ENCODE assay signal across 8 mouse cellular contexts in genomic region chr1:32172506-32173239, GRCm38 (mm10). TPM values are rescaled to one million over a fixed set of nuclear protein-coding genes. Genes with fewer than 3 reads are reported as not detected.
DNase-seq lines count a peak whose midpoint lies in the region; ATAC-seq and TF ChIP-seq lines count a peak whose summit lies in the region.

Khdrbs2 (plus strand) TSS chr1:32172714.

- peak within 1 kb of the TSS; percentile 76 for H3K4me2 ChIP-seq in lung, embryonic 14.5 days

- peaks cover 9% of the 10 kb centered on the region; the same call in 1 of the 2 replicates for H3K4me1 ChIP-seq in hindbrain, embryonic 10.5 days (replicated peaks)
- no peaks in the 10 kb centered on the region for H3K4me1 ChIP-seq in lung, embryonic 14.5 days (ENCODE audit: insufficient read depth)

- H3K27ac ChIP-seq in hindbrain, embryonic 10.5 days = peak within 1 kb of the TSS; percentile 82
- H3K27ac ChIP-seq in lung, embryonic 14.5 days (ENCODE audit: low read depth) = no peak within 1 kb of the TSS

- H3K27me3 ChIP-seq in hindbrain, embryonic 10.5 days (ENCODE audit: insufficient read depth, poor library complexity, severe bottlenecking) = peaks cover 20% of the 10 kb centered on the region; the same call in 1 of the 2 replicates
- H3K27me3 ChIP-seq in lung, embryonic 14.5 days (ENCODE audit: insufficient read depth, low read length) = peaks cover 19% of the 10 kb centered on the region

- no peaks in the 10 kb centered on the region for H3K9me3 ChIP-seq in hindbrain, embryonic 10.5 days
- no peaks in the 10 kb centered on the region for H3K9me3 ChIP-seq in lung, embryonic 14.5 days (ENCODE audit: low read depth, low read length)

- H3K36me3 ChIP-seq in hindbrain, embryonic 10.5 days = no peaks in the 10 kb centered on the region
- H3K36me3 ChIP-seq in lung, embryonic 14.5 days (ENCODE audit: insufficient read depth) = no peaks in the 10 kb centered on the region

- no peak for TF ChIP-seq CTCF in lung, embryonic 14.5 days (IDR thresholded peaks at IDR 0.05; ENCODE audit: low read depth)

- H3K9ac ChIP-seq in lung, embryonic 14.5 days = peak within 1 kb of the TSS; percentile 32; the same call in 1 of the 2 replicates

- peak; percentile 89 for DNase-seq in R1 (ENCODE audit: low read depth, low spot score)
- peak; percentile 92 for DNase-seq in cerebellum, adult 9-10 months
- peak; percentile 93 for DNase-seq in hindbrain, embryonic 10.5 days (ENCODE audit: low spot score)
- peak; percentile 63 for DNase-seq in layer of hippocampus, adult 9-10 months (ENCODE audit: low spot score)
- peak; percentile 93 for DNase-seq in lung, embryonic 14.5 days
- peak; percentile 83 for DNase-seq in ovary, postnatal 36 days (ENCODE audit: low spot score)
- no peak for DNase-seq in B cell, adult 2 months

- H3K4me3 ChIP-seq in hindbrain, embryonic 10.5 days = peak within 1 kb of the TSS; percentile 66
- peak within 1 kb of the TSS; percentile 46 for H3K4me3 ChIP-seq in lung, embryonic 14.5 days (ENCODE audit: low read depth, low read length)

- ATAC-seq in frontal cortex, adult (ENCODE audit: low TSS enrichment) = peak; percentile 96
- ATAC-seq in lung, embryonic 14.5 days (ENCODE audit: insufficient read depth) = peak; percentile 100

- 1% methylated on average over 53 of the region's 53 CpGs for WGBS in hindbrain, embryonic 10.5 days
- under 1% methylated on average over 53 of the region's 53 CpGs for WGBS in lung, embryonic 14.5 days

RNA-seq across cellular contexts. Expression of gene Khdrbs2, which starts in this region (rescaled TPM):
- polyA plus RNA-seq in hindbrain, embryonic 10.5 days (2016; fragmentation: Nextera tagmentation; extraction: Ambion mirVana) = 5.0 and 8.2 TPM in 2 replicates
- polyA plus RNA-seq in lung, embryonic 14.5 days (2014; fragmentation: Nextera tagmentation; extraction: Ambion mirVana) = 1.0 and 1.7 TPM in 2 replicates

Comparison
In these comparisons a context has a peak if more than half of its experiments do, and no peak if none do; other contexts are left out.
1. DNase-seq: peak in R1 (single experiment), cerebellum, adult 9-10 months (single experiment), hindbrain, embryonic 10.5 days (single experiment), layer of hippocampus, adult 9-10 months (single experiment), lung, embryonic 14.5 days (single experiment) and ovary, postnatal 36 days (single experiment); none in B cell, adult 2 months (0 of 2).